Mouse (Mus musculus) brain, embryonic 14.5 days (tissue): ENCODE data around the gene Lmo2.

Experiments used
- CTCF ChIP-seq: fragments of 200-500 bp; IDR thresholded peaks from 2 replicates; pipeline ENCODE4 v1.5.1; 2012; ENCODE audit warnings: inconsistent platforms, mild to moderate bottlenecking, moderate library complexity, borderline replicate concordance; ENCODE audit not compliant: insufficient read depth, insufficient read length; ENCODE audit errors: extremely low read depth
- POLR2A ChIP-seq: fragments of 200-500 bp; IDR thresholded peaks from 2 replicates; pipeline ENCODE4 v1.6.1; 2012; ENCODE audit warnings: mild to moderate bottlenecking, inconsistent platforms, borderline replicate concordance; ENCODE audit not compliant: poor library complexity, insufficient read depth, insufficient read length, severe bottlenecking; ENCODE audit errors: extremely low read depth

DNA sequence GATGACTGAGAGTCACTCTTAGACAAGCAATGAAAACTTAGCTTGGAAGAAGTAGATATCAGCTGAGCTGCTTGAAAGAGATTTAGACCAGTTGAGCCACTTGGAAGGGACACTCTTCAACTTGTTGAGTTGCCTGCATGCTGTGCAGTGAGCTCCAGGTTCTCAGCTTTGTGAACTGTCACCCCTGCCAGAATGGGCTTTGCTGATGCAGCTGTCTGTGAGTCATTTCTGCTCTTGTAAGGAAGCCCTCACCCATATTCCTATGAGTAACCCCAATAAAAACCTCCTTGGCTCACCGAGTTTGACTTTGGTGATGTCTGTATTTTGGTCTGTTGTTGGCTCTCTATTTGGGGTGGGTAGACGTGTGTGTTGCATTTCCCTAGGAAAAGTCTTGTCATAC lies 39.4 kb upstream of the Lmo2 start:
- no peak for TF ChIP-seq POLR2A
- no peak for TF ChIP-seq CTCF
